ENCODE assay signal across 20 mouse cellular contexts in genomic region chr5:72425342-72426010, GRCm38 (mm10).
DNase-seq lines count a peak whose midpoint lies in the region; ATAC-seq and TF ChIP-seq lines count a peak whose summit lies in the region.
"Had no signal": no experiment of that assay in that cellular context is flagged by ENCODE, and none has a peak within 500 bp of the region (broad histone marks: within the 10 kb centered on the region; RNA-seq: fewer than 3 reads in every experiment).

No protein-coding gene starts in this region.

- no peak for DNase-seq in heart, adult 2 months
- peak; percentile 12 for DNase-seq in layer of hippocampus, adult 11-12 months (ENCODE audit: low spot score)
- no peak for DNase-seq in layer of hippocampus, postnatal 10 days (ENCODE audit: low spot score in 2 of 2)
- DNase-seq in heart, postnatal 0 days (ENCODE audit: low spot score) = peak; percentile 57
- no peak for DNase-seq in kidney, adult 18-20 months
- DNase-seq in gastrocnemius, postnatal 4 days (ENCODE audit: low spot score in 2 of 2) = no peak
- DNase-seq: adrenal gland, postnatal 10 days; cerebellum, adult 11-12 months; cerebellum, adult 9-10 months; cerebellum, postnatal 25 days; forebrain, postnatal 0 days; gastrocnemius, postnatal 14 days; kidney, adult 2 months had no signal

- TF ChIP-seq EP300 in heart, adult 2 months (IDR thresholded peaks at IDR 0.05; ENCODE audit: insufficient read depth, low read depth, low read length) = no peak
- TF ChIP-seq EP300 in heart, postnatal 0 days (IDR thresholded peaks at IDR 0.05; ENCODE audit: low read depth) = 0 out of 2 replicates have a peak, but pooled peaks have one; percentile 64

- H3K4me1 ChIP-seq in heart, adult 2 months (ENCODE audit: control insufficient read depth, insufficient read depth, low read length) = no peaks in the 10 kb centered on the region
- no peaks in the 10 kb centered on the region for H3K4me1 ChIP-seq in heart, embryonic 11.5 days (ENCODE audit: control insufficient read depth, insufficient read depth, low read length)
- H3K4me1 ChIP-seq in heart, embryonic 13.5 days = peaks cover 22% of the 10 kb centered on the region
- H3K4me1 ChIP-seq in heart, postnatal 0 days (ENCODE audit: control insufficient read depth, insufficient read depth) = peaks cover 8% of the 10 kb centered on the region; the same call in 1 of the 2 replicates
- H3K4me1 ChIP-seq: embryonic facial prominence, embryonic 12.5 days; forebrain, embryonic 12.5 days; hindbrain, embryonic 10.5 days; intestine, embryonic 15.5 days had no signal

- H3K9me3 ChIP-seq in heart, embryonic 11.5 days (replicated peaks; ENCODE audit: control insufficient read depth, low read length) = no peaks in the 10 kb centered on the region
- H3K9me3 ChIP-seq in heart, embryonic 13.5 days = no peaks in the 10 kb centered on the region
- no peaks in the 10 kb centered on the region for H3K9me3 ChIP-seq in heart, postnatal 0 days (replicated peaks; ENCODE audit: control insufficient read depth, low read length)
- H3K9me3 ChIP-seq: embryonic facial prominence, embryonic 12.5 days; forebrain, embryonic 12.5 days; hindbrain, embryonic 10.5 days; intestine, embryonic 15.5 days had no signal

- H3K4me3 ChIP-seq in heart, adult 2 months = no peak overlapping the region
- no peak overlapping the region for H3K4me3 ChIP-seq in heart, embryonic 11.5 days (ENCODE audit: low read depth, low read length)
- H3K4me3 ChIP-seq in heart, embryonic 13.5 days = no peak overlapping the region
- H3K4me3 ChIP-seq in heart, postnatal 0 days (ENCODE audit: low read depth, low read length) = no peak overlapping the region
- H3K4me3 ChIP-seq: embryonic facial prominence, embryonic 12.5 days; forebrain, embryonic 12.5 days; hindbrain, embryonic 10.5 days; intestine, embryonic 15.5 days had no signal

- H3K4me2 ChIP-seq in heart, embryonic 11.5 days = no peak overlapping the region
- H3K4me2 ChIP-seq in heart, embryonic 13.5 days = 0 out of 2 replicates have a peak overlapping the region, but pooled peaks have one; percentile 2
- H3K4me2 ChIP-seq in heart, postnatal 0 days (ENCODE audit: low read depth, low read length) = no peak overlapping the region
- H3K4me2 ChIP-seq: embryonic facial prominence, embryonic 12.5 days; forebrain, embryonic 12.5 days; hindbrain, embryonic 14.5 days; intestine, embryonic 15.5 days had no signal

- no peaks in the 10 kb centered on the region for H3K79me2 ChIP-seq in heart, adult 2 months (replicated peaks; ENCODE audit: control insufficient read depth, insufficient read depth, low read length)

- intact Hi-C loops in heart, adult 2 months (cut with DNase I) = no loop called here

- H3K27ac ChIP-seq in heart, adult 2 months = peak overlapping the region; percentile 64
- H3K27ac ChIP-seq in heart, embryonic 11.5 days (ENCODE audit: low read depth, low read length) = no peak overlapping the region
- H3K27ac ChIP-seq in heart, embryonic 13.5 days (replicated peaks) = peak overlapping the region; percentile 53
- H3K27ac ChIP-seq in heart, postnatal 0 days (ENCODE audit: low read depth) = peak overlapping the region; percentile 64
- H3K27ac ChIP-seq: embryonic facial prominence, embryonic 12.5 days; forebrain, embryonic 12.5 days; hindbrain, embryonic 10.5 days; hindbrain, embryonic 14.5 days; intestine, embryonic 15.5 days had no signal

- peaks cover 16% of the 10 kb centered on the region for H3K36me3 ChIP-seq in heart, adult 2 months (ENCODE audit: control insufficient read depth, insufficient read depth, low read length)
- no peaks in the 10 kb centered on the region for H3K36me3 ChIP-seq in heart, embryonic 11.5 days (ENCODE audit: control insufficient read depth, insufficient read depth, low read length)
- no peaks in the 10 kb centered on the region; the same call in 1 of the 2 replicates for H3K36me3 ChIP-seq in heart, embryonic 13.5 days
- H3K36me3 ChIP-seq in heart, postnatal 0 days (replicated peaks; ENCODE audit: control insufficient read depth, insufficient read depth, low read length) = 0 out of 2 replicates have a peak, but pooled peaks cover 14% of the 10 kb centered on the region
- H3K36me3 ChIP-seq: embryonic facial prominence, embryonic 12.5 days; forebrain, embryonic 12.5 days; hindbrain, embryonic 10.5 days; intestine, embryonic 15.5 days had no signal

- no peak for TF ChIP-seq CTCF in heart, adult 2 months (IDR thresholded peaks at IDR 0.05)
- TF ChIP-seq CTCF in heart, postnatal 0 days (IDR thresholded peaks at IDR 0.05; ENCODE audit: low read depth) = no peak

- no peak for TF ChIP-seq POLR2A in heart, adult 2 months (IDR thresholded peaks at IDR 0.05; ENCODE audit: insufficient read depth, low read depth, low read length)

- ATAC-seq in heart, embryonic 11.5 days (replicated peaks; ENCODE audit: insufficient number of reproducible peaks, low FRiP score, low TSS enrichment) = no peak
- ATAC-seq in heart, embryonic 13.5 days (ENCODE audit: extremely low read depth, insufficient number of reproducible peaks, low FRiP score, low TSS enrichment) = no peak
- peak; percentile 58; the same call in 1 of the 2 replicates for ATAC-seq in heart, postnatal 0 days (ENCODE audit: insufficient read depth, low read depth)
- ATAC-seq: forebrain, postnatal 0 days; intestine, embryonic 15.5 days had no signal

- no peaks in the 10 kb centered on the region for H3K27me3 ChIP-seq in heart, adult 2 months (ENCODE audit: control insufficient read depth, insufficient read depth, low read length)
- no peaks in the 10 kb centered on the region for H3K27me3 ChIP-seq in heart, embryonic 11.5 days (ENCODE audit: control insufficient read depth, insufficient read depth, low read length)
- no peaks in the 10 kb centered on the region for H3K27me3 ChIP-seq in heart, embryonic 13.5 days (replicated peaks)
- H3K27me3 ChIP-seq in heart, postnatal 0 days (ENCODE audit: control insufficient read depth, insufficient read depth, low read length) = no peaks in the 10 kb centered on the region
- H3K27me3 ChIP-seq: embryonic facial prominence, embryonic 12.5 days; forebrain, embryonic 12.5 days; intestine, embryonic 15.5 days had no signal

- no peak overlapping the region for H3K9ac ChIP-seq in heart, adult 2 months (ENCODE audit: low read depth, low read length)
- no peak overlapping the region for H3K9ac ChIP-seq in heart, embryonic 11.5 days (ENCODE audit: low read depth, low read length)
- no peak overlapping the region for H3K9ac ChIP-seq in heart, embryonic 13.5 days
- H3K9ac ChIP-seq in heart, postnatal 0 days (replicated peaks; ENCODE audit: low read depth, low read length) = no peak overlapping the region
- H3K9ac ChIP-seq: embryonic facial prominence, embryonic 12.5 days; forebrain, embryonic 12.5 days; forebrain, postnatal 0 days; hindbrain, embryonic 14.5 days; intestine, embryonic 15.5 days had no signal

Comparison
In these comparisons a context has a peak if more than half of its experiments do, and no peak if none do; other contexts are left out.
1. DNase-seq: peak in layer of hippocampus, adult 11-12 months (single experiment) and heart, postnatal 0 days (single experiment); none in heart, adult 2 months (0 of 2), layer of hippocampus, postnatal 10 days (0 of 2), kidney, adult 18-20 months (single experiment) and gastrocnemius, postnatal 4 days (0 of 2).